Mouse (Mus musculus) CD4-positive helper T cell, adult 2 months (primary cell): ENCODE measurements around the gene Hdac7.

Source experiments
- DNase-seq: peaks from one replicate; pipeline ENCODE4 v3.0.0-alpha.2; 2012; ENCODE audit warnings: low read depth, missing footprints, low spot score

Gene Hdac7

DNA sequence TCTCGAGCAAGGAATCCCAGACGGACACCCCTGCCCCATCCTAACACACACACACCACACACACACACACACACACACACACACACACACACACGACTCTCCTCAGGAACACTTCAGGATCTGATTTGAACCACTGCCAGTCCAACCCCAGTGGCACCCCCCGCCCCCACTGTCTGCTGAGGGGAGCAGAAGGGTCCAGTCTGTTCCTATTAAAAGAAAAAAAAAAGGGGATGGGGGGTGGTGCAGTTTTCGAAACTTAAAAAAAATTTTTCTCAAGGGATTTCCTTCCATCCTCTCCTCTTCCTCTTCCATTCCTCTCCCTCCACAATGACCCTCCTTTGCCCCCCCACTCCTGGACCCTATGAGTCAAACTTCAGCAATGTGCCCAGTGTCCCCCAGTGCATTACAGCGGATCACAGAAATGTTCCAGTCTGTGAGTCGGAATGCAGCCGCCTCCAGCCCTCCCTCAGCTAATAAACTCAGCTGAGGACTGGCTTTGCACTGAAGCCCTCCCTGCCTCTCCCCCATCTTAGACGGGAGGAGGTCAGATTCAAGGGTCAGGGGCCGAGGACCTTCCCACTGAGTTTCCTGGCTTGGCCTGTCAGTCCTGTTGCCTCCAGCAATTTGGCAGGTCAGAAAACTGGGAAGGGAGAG lies 12.2 kb downstream of the Hdac7 start:
- no peak for DNase-seq

DNA sequence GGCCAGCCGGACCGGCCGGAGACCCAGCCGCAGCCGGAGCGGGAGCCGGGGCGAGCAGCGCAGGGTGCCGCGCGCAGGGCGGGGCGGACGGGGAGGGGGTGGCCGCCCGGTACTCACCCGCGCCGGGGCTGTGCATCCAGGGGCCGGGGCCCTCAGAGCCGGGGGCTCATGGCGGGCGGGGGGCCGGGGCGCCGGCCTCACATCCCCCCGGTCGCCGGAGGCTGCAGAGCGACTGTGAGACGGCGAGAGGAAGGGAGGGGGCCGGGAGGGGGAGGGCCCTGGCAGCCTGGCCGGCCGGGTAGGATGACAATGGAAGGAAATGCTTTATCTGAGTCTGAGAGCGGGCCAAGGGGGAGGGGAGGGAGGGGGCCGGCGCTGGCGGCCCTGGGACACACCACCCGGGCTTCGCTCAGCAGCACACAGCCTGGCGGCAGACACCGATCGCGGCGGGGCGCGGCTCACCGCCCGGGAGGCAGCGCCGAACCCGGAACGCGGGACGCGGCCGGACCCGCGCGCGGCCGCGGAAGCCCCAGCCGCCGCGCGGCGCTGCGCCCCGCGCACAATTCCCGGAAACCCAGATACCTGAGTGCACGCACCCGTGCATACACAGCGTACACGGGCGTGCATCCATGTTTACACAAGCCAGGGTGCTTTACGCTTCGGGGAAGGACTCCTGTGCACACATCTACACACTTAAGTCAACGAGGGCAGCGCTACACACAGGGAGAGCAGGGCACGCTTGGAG lies 12.9 kb downstream of the Hdac7 start:
- peak; percentile 86 for DNase-seq

DNA sequence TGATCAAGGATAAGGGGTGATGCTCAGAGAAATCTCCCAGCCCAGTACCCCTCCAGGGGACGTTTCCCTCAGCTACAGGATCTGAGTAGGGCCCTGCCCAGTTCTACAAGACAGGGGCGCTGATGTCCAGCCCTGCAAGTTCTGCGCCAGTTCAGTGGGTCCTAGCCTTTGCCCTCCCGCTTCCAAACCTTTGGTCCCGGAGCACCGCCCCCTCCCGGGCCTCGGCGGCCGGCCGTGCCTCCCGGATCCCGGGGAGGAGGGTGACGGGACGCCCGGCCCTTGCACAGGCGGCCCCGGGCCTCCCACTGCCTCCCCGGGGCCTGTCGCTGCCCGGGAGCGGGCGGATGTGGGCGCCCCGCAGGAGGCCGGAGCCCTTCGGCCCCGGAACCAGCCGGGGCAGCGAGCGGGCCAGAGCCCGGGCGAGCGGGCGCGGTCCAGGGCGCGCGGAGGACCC lies 13.5 kb downstream of the Hdac7 start:
- DNase-seq: peak; percentile 42

DNA sequence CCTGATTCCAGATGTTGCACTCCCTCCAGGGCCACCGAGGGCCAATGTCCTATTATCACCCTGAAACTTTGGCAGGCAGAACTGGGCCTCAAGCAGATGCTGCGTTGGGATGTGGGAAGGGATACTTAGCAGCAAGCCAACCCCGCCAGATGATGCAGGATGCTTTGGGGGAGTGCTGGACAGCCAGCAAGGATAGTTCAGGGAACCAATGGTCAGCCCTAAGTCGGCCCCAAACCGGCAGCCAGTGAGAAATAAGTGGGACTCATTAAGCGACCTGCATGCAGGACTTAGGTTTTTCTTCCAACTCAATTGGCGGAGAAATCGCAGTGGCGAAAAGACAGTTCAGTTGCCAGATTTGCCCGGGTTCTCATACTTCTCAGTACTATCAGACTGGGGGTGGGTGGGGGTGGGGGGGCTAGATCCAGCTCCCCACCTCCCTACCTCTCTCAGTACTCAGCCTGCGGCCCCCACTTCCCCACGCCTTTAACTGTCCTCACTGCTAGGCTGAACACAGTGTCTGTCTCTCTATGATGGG lies 14.0 kb downstream of the Hdac7 start:
- DNase-seq: no peak

DNA sequence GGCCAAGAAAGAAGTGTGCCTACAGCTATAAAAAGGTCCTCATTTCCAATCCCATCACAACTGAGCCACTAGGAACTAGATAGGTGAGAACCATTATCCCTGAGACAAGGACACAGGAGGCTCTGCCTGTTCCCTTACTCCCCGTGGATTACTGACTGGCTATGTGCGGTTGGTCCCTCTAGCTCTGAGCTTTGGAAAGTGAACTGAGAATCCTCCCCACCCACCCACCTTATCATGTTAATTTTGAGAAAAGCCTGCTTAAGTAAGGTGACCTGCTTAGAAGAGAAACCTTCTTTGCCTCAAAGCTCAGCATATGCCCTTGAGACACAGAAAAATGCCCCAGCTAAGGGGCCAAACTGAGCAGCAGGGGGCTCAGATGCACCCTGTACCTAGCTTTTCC lies 14.9 kb downstream of the Hdac7 start:
- no peak for DNase-seq

DNA sequence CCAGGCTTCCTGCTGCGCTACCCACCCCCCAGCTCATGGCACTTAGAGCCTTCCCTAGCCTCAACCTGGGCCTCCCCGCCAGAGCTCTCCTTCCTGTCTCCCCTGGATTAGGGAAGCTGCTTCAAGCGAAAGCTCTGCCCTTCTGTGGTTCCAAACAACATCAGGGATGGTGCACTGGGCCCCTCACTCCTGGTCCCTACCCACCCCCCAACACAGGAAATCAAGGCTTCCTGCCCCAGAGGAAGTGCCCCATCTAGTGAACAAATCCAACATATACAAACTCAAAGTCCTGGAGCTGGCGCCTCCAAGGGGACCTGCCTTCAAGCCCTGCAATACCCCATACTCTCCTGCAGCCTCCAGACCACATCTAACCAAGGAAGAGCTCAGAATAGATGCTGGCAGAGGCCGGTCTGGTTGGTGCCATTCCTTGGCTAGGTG lies 15.4 kb downstream of the Hdac7 start:
- DNase-seq: peak; percentile 52

DNA sequence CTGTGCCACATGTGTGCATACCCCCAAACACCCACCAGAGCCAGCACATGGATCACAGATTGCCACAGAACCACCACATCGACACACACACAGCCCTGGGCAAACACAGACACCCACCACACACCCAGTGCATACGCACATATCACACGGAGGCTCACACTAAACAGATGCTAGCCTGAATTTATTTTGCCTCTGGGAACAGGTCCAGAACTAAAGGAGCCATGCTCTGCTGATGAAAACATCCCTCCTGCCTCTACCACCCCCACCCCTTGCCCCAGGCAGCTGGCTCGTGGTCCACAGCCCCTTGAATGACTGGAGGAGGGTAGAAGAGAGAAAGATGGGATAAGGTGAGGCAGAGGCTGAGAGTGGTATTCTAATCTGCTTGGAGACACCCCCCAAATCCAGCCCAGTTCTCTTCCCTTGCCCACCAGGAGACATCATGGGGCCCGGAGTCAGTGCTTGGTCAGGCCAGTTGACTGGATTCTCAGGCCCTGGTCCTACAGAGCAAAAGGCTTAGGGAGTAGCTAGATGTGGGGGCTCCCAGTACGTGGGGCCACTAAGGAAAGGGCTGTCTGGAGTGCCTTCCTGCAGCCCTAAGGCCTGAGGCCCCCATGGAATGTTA lies 16.0 kb downstream of the Hdac7 start:
- DNase-seq: no peak

DNA sequence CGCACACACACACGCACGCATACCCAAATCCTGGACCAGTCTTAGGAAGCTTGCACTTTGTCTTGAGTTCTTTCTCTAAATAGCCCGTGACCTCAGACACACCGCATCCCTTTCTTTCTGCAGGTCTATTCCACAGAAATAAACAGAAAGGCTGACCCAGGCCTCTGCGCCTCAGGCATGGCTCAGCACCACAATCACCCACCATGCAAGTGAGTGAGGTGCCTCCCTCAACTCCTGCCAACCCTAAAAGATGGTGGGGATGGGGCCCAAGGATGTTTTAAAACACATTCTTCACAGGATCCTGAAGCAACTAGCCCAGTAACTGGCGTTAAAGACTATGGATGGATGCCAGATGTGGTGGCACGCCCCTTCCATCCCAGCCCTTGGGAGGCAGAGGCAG lies 16.9 kb downstream of the Hdac7 start:
- no peak for DNase-seq

DNA sequence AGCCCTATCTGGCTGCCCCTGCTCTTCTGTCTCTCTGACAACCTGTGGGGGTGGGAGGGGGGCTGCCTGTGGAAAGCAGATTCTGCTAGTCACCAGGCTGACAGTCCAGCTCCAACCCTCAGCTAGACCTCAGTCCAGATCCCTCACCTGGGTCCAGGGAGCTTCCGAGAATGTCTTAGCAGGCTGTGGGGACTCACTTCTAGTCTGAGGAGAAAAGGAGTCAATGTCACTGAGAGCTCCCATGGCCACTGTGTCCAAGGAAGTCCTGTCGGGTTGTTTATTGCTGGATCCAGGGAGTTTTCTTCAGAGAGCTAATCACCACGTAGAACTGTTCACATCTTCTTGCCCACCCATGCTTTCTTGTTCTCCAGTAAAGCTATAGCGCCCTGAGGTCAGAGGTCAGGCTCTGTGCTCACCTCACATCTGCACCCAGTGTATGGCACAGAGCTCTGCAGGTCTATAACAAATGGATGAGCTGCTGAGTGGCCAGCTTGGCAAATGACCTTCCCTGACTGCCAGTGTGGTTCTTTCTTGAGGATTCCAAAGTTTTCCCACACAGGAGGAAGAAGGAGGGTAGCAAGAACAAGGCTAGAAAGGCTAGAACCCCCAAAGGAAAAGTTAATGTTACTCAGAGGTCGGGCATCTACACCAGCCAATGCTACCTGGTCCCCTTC lies 17.6 kb downstream of the Hdac7 start:
- DNase-seq: no peak

DNA sequence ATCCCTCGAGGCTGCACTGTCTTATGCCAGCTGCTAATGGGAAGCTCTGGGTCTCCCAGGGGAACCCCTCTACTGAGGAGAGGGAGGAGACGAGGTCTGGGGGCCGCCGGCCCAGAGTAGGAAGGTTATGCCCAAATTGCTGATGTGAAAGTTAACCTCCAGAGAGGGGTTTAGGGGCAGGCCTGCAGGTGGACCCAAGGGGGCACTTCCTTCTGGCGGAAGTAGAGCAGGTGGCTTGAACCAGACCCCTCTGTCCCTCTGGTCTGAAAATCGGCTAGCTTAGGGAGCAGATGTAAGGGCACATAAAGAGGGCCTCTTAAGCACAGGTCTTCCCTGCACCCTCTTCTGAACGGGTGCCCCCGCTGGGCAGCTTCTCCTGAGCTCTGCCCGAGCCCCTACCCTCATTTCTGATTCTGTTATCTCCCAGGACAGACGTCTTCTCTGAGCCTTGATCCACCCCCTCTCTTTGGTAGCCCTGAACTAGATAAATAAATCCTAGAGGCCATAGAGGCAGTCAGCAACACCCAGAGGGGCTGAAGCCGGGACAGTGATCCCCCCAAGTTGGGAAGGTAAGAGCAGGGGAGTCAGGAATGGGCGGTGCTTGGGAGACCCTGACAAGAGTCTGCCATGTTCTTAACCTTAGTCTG lies 18.2 kb downstream of the Hdac7 start:
- no peak for DNase-seq

DNA sequence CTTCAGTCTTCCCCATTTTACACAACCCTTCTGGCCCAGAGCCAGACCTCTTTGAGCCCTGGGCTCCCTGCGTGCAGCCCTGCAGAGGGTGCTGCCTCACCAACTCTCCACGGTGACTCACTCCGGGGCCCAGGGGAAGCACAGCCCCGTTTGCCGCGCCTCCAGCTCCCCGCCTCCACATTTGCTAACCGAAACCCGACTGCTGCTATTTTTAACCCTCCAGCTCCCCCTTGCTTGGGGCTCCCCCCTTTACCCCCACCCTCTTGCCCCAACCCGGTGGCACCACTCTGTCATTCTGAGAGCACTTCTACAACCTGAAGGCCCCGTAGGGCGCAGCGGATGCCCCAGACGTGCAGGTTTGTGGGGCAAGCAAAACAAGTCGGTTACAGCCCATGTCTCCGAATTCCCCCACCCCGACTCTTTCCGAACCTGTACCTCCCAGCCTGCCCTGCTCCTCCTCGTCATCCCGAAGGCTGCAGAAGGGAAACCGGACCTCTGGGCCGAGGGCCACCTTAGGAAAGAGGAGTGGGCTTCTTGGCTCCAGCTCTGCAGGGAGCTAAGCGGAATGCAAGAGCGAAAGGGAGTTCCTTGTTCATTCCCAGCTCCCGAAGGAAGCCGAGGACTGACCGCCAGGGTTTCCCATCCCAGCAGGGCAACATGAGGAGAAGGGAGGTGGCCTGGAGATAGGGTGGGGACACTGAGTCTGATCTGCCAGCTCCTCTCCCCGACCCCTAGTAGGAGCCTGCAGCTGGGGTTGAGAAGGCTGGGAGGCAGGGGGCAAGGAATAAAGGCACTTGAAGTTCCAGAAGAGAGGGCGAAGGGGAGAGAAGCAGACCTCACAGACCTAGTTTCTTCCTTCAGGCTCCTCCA lies 19.0 kb downstream of the Hdac7 start:
- DNase-seq: peak; percentile 95

DNA sequence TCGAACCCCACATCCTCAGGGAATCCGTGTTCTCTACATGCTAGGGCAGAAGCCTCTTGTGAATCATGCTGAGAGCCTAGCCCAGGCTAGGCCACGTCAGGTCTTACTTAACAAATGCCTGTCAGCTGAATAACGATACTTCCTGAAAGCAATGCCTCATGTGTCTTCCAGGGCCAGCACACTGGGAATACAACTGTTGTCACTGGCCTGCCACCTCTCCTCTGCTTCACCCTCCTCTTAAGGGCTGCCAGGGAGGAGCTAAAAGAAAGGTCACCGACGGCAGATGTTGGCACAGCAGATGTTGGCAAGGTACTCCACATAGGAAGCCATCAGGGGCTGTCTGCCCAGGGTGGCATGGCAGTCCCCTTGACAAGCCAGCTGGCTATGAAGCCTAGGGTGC lies 20.3 kb downstream of the Hdac7 start:
- DNase-seq: no peak

DNA sequence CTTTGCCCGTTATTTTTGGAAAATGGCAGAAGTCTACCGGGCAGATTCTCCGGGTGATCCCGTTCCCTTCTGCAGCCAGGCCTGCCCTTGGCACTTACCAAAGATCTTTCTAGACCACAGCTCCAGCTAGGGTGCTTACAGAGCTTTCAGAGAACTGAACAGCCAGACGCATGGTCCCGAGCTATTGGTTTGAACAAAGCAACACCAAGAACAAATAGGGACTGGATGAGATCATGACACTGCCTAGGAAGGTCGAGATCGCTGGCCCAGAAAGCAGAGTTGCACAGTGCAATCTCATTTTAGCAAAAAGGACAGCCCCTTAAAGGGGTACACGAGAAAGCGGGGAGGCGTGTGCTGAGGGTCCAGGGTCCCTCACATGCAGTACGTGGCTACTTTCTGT lies 20.8 kb downstream of the Hdac7 start:
- DNase-seq: no peak

DNA sequence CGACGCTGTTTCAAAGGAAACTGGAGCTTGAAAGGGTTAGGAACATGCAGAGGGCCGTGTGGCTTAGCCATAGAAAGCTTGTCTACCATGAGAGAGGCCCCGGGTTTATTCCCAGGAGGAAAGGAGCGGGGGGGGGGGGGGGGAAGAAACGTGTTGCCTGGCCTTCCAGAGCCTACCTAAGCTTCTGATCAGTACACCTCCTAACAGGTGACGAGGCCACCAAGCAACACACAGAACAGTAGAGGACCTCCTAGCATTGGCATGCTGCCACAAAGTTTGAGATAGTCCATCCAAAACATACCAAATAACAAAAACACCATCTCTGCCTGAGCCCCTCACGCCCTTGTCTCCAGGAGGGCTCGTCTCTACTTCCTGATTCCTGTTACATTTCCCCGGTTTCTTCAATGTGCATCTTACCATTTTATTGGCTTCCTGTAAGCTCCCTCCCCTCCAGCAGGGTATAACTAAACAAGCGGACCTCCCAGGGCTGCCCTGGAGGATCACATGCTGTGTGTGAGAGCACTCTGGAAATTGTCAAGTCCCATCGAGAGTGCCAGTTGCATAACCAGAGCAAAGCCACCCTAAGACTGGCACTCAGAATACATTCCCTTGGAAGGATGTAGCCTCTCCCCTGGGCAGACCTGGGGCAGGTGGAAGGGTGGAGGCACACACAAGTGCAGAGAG lies 21.6 kb downstream of the Hdac7 start:
- DNase-seq: no peak

DNA sequence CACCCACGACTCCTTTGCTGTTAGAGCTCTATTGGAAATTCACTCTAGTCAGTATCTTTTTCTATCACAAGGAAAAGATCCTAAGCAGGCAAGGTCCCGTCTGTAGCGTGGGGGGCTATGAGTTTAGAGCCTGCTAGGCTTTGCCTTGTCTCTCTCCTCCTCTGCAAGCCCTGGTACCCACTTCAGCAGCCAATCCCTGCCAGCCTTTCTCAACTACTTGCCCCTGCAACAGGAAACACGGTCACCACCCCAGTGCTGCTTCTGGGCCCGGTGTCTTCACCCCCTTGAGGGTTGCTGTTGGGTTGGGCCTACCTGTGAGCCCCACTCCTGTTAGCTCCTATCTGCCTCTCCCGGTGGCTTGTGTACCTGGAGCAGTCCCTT lies 22.3 kb downstream of the Hdac7 start:
- DNase-seq: no peak

DNA sequence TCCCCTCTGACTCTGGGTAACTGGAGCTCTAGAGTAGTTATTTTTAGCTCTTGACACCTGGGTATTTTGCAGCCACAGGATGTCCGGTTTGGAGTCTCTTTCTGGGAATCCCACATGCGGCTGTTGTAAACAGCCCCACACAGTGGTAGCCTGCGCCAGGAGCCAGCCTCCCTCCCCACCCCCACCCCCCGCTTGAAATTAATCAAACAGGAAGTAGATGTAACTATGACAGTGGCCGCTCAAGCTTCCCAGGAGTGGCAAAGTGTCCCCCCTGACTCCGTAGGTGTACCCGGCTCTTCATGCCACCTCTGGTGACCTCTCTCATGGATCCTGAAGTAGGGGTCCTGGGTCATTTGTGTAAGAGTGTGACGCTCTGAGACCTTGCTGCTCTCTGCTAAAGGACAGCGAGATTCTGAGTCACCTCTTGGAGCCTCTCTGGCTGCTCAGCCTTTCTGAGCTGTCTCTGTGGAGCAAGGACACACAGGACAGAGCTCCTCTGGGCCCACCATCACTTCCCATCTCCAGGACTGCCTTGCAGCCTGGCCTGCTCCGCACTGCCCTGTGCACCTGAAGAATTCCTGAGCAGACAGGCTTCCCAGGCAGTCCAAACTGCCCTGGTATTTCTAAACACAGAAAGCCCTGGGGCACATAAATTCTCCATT lies 22.9 kb downstream of the Hdac7 start:
- peak; percentile 84 for DNase-seq

DNA sequence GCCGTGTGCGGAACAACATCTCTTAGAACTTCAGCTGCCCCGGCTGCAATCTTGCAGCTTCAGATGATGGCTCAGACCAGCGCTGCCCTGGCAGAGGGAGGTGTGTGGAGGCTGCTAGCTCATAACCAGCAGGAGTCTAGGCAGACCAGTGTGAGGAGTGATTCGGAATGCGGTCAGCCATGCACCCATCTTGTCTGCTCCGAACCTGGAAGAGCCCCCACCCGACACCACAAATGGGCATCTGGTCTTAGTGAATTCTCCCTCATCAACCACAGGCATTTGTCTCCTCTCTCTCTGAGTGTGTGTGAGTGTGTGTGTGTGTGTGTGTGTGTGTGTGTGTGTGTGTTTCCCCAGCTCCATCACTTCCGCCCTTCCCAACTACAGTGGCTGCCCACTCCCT lies 24.4 kb downstream of the Hdac7 start:
- DNase-seq: no peak

DNA sequence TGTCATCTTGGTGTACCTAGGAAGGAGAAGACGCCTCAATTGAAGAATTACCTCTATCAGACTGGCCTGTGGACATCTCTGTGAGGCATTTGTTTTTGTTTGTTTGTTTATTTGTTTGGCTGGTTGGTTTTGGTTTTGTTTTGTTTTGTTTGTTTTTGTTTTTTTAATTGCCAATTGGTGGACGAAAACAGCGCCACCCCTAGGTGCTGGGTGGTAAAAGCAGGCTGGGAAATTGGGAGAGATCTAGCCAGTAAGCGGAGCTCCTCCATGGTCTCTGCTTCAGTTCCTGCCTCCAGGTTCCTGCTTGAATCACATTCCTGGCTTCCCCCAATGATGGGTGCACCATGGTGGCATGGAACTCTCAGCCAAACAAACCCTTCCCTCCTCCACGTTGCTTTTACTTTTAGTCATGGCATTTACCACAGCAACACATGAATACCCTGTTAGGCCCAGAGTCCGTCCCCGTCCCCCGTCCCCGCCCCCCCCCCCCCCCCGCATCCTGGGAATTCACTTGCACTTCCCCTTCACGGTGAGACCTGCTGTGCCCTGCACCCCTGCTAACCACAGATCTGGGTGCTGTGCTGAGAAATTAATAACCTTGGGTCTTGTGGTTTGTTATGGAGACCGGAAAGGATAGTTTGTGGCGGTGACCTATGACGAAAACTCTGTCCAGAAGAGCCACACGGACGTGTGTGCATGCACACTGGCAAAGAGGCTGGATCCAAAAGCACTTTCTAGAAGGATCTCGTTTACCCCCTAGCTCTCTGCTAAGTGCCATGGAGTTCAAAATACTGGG lies 27.9 kb downstream of the Hdac7 start:
- DNase-seq: no peak

DNA sequence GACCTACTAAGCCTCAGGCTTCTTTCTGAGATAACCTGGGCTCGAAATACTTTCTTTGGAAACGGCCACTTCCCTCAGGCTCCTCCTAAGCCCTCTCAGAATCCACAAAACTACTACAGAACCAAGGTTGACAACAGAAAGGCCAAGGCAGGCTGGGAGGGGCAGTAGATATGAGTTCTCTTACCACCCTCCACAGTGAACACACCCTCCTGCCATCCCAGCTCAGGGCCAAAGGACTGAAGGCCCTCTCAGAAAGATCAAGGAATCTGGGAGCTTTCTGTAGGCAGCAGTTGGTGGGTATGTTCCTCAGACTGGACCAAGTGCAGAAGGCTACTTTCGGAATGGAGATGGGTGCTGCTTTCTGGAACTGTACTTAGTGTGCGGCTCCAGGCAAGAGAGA lies 29.0 kb downstream of the Hdac7 start:
- DNase-seq: no peak
